Mouse (Mus musculus) 3134 (cell line): ENCODE measurements around the gene Zfp362.

Source experiments
- DNase-seq: peaks from one replicate; pipeline ENCODE4 v3.0.0-alpha.2; 2011; ENCODE audit warnings: low spot score; ENCODE audit not compliant: insufficient read length; ENCODE audit errors: extremely low read depth

The Zfp362 gene

GRCm38 (mm10) chr4:128732794-128733193 lies 73.1 kb downstream of the Zfp362 start:
- DNase-seq: no peak

DNA sequence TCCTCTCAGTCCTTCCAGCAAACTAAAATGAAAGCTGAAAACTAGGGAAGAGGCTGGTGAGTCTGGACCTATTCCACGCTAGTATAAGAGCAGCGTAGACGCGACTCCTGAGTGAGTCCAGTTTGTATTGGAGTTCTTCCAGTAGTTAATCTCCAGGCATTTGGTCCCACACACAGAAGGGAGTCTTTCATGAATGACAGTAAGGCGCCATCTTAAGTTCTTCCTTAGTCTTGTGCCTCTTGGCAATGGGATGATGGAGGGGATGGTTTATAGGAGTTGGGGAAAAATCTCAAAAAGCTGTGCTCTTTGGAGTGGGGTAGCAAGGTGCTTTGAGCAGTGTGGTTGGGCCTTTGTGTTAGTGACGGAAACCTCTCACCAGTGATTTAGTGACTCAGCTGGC lies 75.6 kb downstream of the Zfp362 start:
- peak; percentile 45 for DNase-seq

GRCm38 (mm10) chr4:128729709-128730037 lies 76.2 kb downstream of the Zfp362 start:
- peak; percentile 72 for DNase-seq

- no peak for DNase-seq
These were observed 76.7 kb downstream of the Zfp362 start for GRCm38 (mm10) chr4:128729033-128729708.

DNA sequence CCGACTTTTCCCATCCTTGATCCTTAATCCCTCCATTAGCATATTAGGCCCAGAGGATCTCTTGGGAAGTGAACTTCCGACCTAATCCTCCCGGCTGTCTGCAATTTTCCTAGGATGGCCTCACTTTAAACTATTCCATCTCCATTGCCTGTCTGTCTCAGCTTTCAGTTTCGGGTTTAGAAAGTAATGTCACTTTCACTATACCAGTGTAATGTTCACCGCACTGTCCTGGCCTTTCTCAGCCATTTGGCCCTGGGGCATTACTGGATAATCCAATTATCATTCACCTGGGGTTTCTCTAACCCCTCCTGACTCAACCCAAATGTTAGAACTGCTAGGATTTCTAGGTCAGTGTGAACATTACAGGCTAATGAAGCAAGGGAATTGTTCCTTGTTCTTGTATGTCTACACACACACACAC lies 77.4 kb downstream of the Zfp362 start:
- DNase-seq: no peak

GRCm38 (mm10) chr4:128727721-128728430 lies 78.0 kb downstream of the Zfp362 start:
- peak; percentile 68 for DNase-seq

GRCm38 (mm10) chr4:128727019-128727720 lies 78.7 kb downstream of the Zfp362 start:
- DNase-seq: peak; percentile 71

GRCm38 (mm10) chr4:128724059-128724458 lies 81.8 kb downstream of the Zfp362 start:
- DNase-seq: no peak

DNA sequence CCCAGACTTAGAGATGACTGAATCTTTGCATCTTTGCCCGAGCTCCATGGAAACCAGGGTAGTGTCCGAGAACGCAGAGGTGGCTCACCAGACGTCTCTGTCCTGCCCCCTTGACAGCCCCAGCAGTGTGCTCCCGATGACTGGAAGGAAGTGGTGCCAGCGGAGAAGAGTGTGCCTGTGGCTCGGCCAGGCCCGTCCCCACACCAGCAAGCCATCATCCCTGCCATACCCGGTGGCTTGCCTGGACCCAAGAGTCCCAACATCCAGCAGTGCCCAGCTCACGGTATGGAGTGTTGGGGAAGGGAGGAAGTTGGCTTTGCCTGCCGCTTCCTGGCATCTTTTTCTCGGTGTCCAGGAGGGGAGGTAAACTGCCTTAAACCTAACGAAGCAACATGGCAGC lies 82.4 kb downstream of the Zfp362 start:
- no peak for DNase-seq
